11 mouse cellular contexts compared by ENCODE assay signal in genomic region chr1:187662083-187662609, GRCm38 (mm10). TPM values are rescaled to one million over a fixed set of nuclear protein-coding genes. Genes with fewer than 3 reads are reported as not detected.
DNase-seq lines count a peak whose midpoint lies in the region; ATAC-seq and TF ChIP-seq lines count a peak whose summit lies in the region.
"Had no signal": no experiment of that assay in that cellular context is flagged by ENCODE, and none has a peak within 500 bp of the region (broad histone marks: within the 10 kb centered on the region; RNA-seq: fewer than 3 reads in every experiment).

No protein-coding gene starts in this region.

- TF ChIP-seq POLR2A in limb, embryonic 14.5 days (IDR thresholded peaks at IDR 0.05; ENCODE audit: borderline replicate concordance, extremely low read depth, insufficient read depth, insufficient read length): 0 out of 2 replicates have a peak, but pooled peaks have one; percentile 19

- H3K9me3 ChIP-seq in embryonic facial prominence, embryonic 10.5 days: no peaks in the 10 kb centered on the region
- H3K9me3 ChIP-seq in hindbrain, embryonic 15.5 days: no peaks in the 10 kb centered on the region
- H3K9me3 ChIP-seq in limb, embryonic 14.5 days (ENCODE audit: control insufficient read depth, low read length): no peaks in the 10 kb centered on the region

- no peaks in the 10 kb centered on the region for H3K36me3 ChIP-seq in embryonic facial prominence, embryonic 10.5 days (replicated peaks)
- no peaks in the 10 kb centered on the region for H3K36me3 ChIP-seq in hindbrain, embryonic 15.5 days
- H3K36me3 ChIP-seq in limb, embryonic 14.5 days (ENCODE audit: control insufficient read depth, insufficient read depth, low read length): no peaks in the 10 kb centered on the region

- ATAC-seq in hindbrain, embryonic 15.5 days (ENCODE audit: low FRiP score, low read depth): 0 out of 2 replicates have a peak, but pooled peaks have one; percentile 11
- peak; percentile 30 for ATAC-seq in limb, embryonic 14.5 days (ENCODE audit: low FRiP score, low read depth)
- ATAC-seq: CD4-positive, CD25-positive, alpha-beta regulatory T cell, adult 4 months had no signal

- H3K4me2 ChIP-seq in hindbrain, embryonic 15.5 days: no peak overlapping the region
- peak overlapping the region; percentile 42 for H3K4me2 ChIP-seq in limb, embryonic 14.5 days (replicated peaks; ENCODE audit: low read depth, low read length, severe bottlenecking)

- H3K9ac ChIP-seq in hindbrain, embryonic 15.5 days: no peak overlapping the region
- H3K9ac ChIP-seq in limb, embryonic 14.5 days (ENCODE audit: low read depth, low read length, severe bottlenecking): no peak overlapping the region

- no peak overlapping the region for H3K4me3 ChIP-seq in embryonic facial prominence, embryonic 10.5 days
- H3K4me3 ChIP-seq in hindbrain, embryonic 15.5 days: no peak overlapping the region
- 0 out of 2 replicates have a peak overlapping the region, but pooled peaks have one; percentile 6 for H3K4me3 ChIP-seq in limb, embryonic 14.5 days (replicated peaks; ENCODE audit: low read length)
- H3K4me3 ChIP-seq in left cerebral cortex, adult 2 months: no peak overlapping the region

- H3K4me1 ChIP-seq in embryonic facial prominence, embryonic 10.5 days: peaks cover 46% of the 10 kb centered on the region
- peaks cover 19% of the 10 kb centered on the region for H3K4me1 ChIP-seq in hindbrain, embryonic 15.5 days (replicated peaks)
- H3K4me1 ChIP-seq in limb, embryonic 14.5 days (ENCODE audit: control insufficient read depth, insufficient read depth, low read length): peaks cover 26% of the 10 kb centered on the region

- DNase-seq in heart, adult 11 months: peak; percentile 92
- no peak for DNase-seq in heart, postnatal 36 days
- DNase-seq in embryonic facial prominence, embryonic 10.5 days (ENCODE audit: low spot score): peak; percentile 39
- DNase-seq in limb, embryonic 14.5 days (ENCODE audit: low spot score): no peak
- no peak for DNase-seq in left cerebral cortex, adult 2 months (ENCODE audit: extremely low spot score in 1 of 2, low spot score in 2 of 2)
- no peak for DNase-seq in layer of hippocampus, adult 9-10 months (ENCODE audit: low spot score)
- no peak for DNase-seq in urinary bladder, postnatal 10 days (ENCODE audit: low spot score)
- DNase-seq: cerebellum, adult 8-10 months; thymus, postnatal 25 days had no signal

- no peaks in the 10 kb centered on the region for H3K27me3 ChIP-seq in embryonic facial prominence, embryonic 10.5 days (replicated peaks; ENCODE audit: low read depth, poor library complexity, severe bottlenecking)
- H3K27me3 ChIP-seq in hindbrain, embryonic 15.5 days: no peaks in the 10 kb centered on the region
- H3K27me3 ChIP-seq in limb, embryonic 14.5 days (ENCODE audit: control insufficient read depth, insufficient read depth, low read length): no peaks in the 10 kb centered on the region

- intact Hi-C loops in heart, postnatal 36 days (cut with DNase I): loop anchor here (10.0 kb wide), 1 partner anchor 207 kb away; no protein-coding TSS in a partner anchor
- intact Hi-C loops in left cerebral cortex, adult 2 months (cut with DNase I): no loop called here

- peak overlapping the region; percentile 66 for H3K27ac ChIP-seq in embryonic facial prominence, embryonic 10.5 days (replicated peaks)
- H3K27ac ChIP-seq in hindbrain, embryonic 15.5 days (replicated peaks): no peak overlapping the region
- H3K27ac ChIP-seq in limb, embryonic 14.5 days (replicated peaks; ENCODE audit: low read depth, low read length): no peak overlapping the region
- H3K27ac ChIP-seq in left cerebral cortex, adult 2 months: no peak overlapping the region

- 37% methylated on average over 12 of the region's 12 CpGs for WGBS in embryonic facial prominence, embryonic 10.5 days
- 39% methylated on average over 12 of the region's 12 CpGs for WGBS in hindbrain, embryonic 15.5 days
- 13% methylated on average over 12 of the region's 12 CpGs for WGBS in limb, embryonic 14.5 days

- TF ChIP-seq CTCF in left cerebral cortex, adult 2 months (IDR thresholded peaks at IDR 0.05): no peak

RNA-seq across cellular contexts. Expression of gene Esrrg, which starts 53.6 kb away (rescaled TPM):
- total RNA-seq in heart, postnatal 36 days (2021): 10 to 100 TPM; 42.5 to 45.7 TPM
- polyA plus RNA-seq in embryonic facial prominence, embryonic 10.5 days (2016; fragmentation: Nextera tagmentation; extraction: Ambion mirVana): 1.1 and 2.5 TPM in 2 replicates
- 33.2 and 36.6 TPM in 2 replicates for polyA plus RNA-seq in hindbrain, embryonic 15.5 days (2015; fragmentation: Nextera tagmentation; extraction: Ambion mirVana)
- 1.1 and 1.3 TPM in 2 replicates for polyA plus RNA-seq in limb, embryonic 14.5 days (2012; rRNA removed)
- polyA plus RNA-seq in limb, embryonic 14.5 days (2014; fragmentation: Nextera tagmentation; extraction: Ambion mirVana): 1.5 and 1.6 TPM in 2 replicates
- total RNA-seq in left cerebral cortex, adult 2 months (2021): 10 to 100 TPM; 25.1 to 27.0 TPM
- polyA plus RNA-seq: CD4-positive, CD25-positive, alpha-beta regulatory T cell, adult 4 months had no signal

Comparison
In these comparisons a context has a peak if more than half of its experiments do, and no peak if none do; other contexts are left out.
1. DNase-seq: peak in heart, adult 11 months (single experiment) and embryonic facial prominence, embryonic 10.5 days (single experiment); none in heart, postnatal 36 days (0 of 2), limb, embryonic 14.5 days (single experiment), left cerebral cortex, adult 2 months (0 of 2), layer of hippocampus, adult 9-10 months (single experiment) and urinary bladder, postnatal 10 days (single experiment).